Mouse (Mus musculus): ENCODE results near the gene Bcap31. TPM values are rescaled to one million over a fixed set of nuclear protein-coding genes. Genes with fewer than 3 reads are reported as not detected.
"Not testable (repeated sequence)": the region's sequence is repeated elsewhere in the genome, so short reads cannot be mapped to it uniquely, and the experiment has no call there.

Gene Bcap31
- polyA plus RNA-seq (2016; fragmentation: Nextera tagmentation; extraction: Ambion mirVana), result 105 and 117 TPM in 2 replicates

DNA sequence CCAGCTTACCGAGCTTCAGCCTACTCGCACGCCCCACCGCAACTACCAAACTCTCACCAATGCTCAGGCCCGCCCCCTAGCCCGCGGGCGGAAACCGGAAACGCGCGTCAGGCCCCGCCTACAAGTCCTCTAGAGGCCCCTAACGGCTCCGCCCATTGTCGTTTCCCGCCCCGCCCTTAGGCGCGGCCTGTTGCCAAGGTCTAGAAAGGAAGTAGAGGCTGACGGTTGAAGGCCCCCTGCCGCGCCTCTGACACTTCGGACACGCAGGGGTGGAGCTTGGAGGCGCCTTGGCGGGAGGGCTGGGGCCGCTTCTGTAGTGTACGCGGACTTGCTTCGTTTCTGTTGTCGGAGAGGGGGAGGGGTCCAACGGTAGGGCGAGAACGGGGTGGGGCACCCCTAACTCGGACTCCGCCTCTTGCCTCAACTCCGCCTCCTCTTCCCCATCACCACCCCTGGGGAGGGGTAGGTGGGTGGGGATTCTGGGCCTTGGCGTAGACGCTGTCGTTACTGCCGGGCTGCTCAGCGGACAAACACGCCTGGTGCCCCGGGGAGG lies at the start of gene Bcap31, which contains the start of gene Abcd1:
Gene Bcap31 (minus strand): TSS at position 67 of the 553 bp plus-strand sequence.
Gene Abcd1 (plus strand): TSS at position 489 of the 553 bp plus-strand sequence.
- no peaks in the 10 kb centered on the region; the same call in 1 of the 2 replicates for H3K36me3 ChIP-seq (replicated peaks)
- peak; percentile 92 for ATAC-seq (ENCODE audit: low FRiP score)

DNA sequence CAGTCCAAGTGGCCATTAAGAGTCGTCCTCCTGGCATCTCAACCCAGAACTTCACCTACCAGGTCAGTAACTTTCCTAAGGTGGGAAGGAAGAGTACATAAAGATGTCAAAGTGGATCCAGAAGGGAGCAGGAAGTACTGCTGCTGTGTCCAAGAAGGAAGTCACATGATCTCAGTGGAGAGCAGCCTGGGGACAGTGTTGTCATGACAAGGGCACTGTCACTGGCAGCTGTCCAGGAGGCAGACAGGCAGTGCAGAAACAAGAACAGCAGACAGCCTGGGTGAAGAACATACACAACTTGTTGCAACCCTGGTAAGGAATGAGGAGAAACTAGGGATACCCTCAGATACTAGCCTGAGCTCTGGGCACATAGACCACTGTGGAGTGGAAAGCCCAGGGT lies 49.3 kb upstream of the Bcap31 start:
- H3K27ac ChIP-seq, result no peak overlapping the region
- H3K4me2 ChIP-seq, result no peak overlapping the region
- H3K27me3 ChIP-seq, result no peaks in the 10 kb centered on the region
- no peak for ATAC-seq (ENCODE audit: low FRiP score)
- H3K9ac ChIP-seq, result no peak overlapping the region
- no peak overlapping the region for H3K4me3 ChIP-seq (replicated peaks)
- 57% methylated on average over 1 of the region's 1 CpGs for WGBS
- H3K9me3 ChIP-seq, result no peaks in the 10 kb centered on the region
- no peaks in the 10 kb centered on the region for H3K4me1 ChIP-seq
- no peaks in the 10 kb centered on the region for H3K36me3 ChIP-seq (replicated peaks)

More for the DNA sequence above, at the start of gene Bcap31, which contains the start of gene Abcd1:
- Histone ChIP-seq H3K27ac (peak within 1 kb of the TSS; percentile 82), H3K4me2 (peak within 1 kb of the TSS; percentile 66), H3K9me3 (no peaks in the 10 kb centered on the region), H3K27me3 (no peaks in the 10 kb centered on the region), H3K9ac (peak within 1 kb of the TSS; percentile 54), H3K4me3 (replicated peaks) (peak within 1 kb of the TSS; percentile 52), H3K4me1 (peaks cover 35% of the 10 kb centered on the region)
- WGBS, result 17% methylated on average over 38 of the region's 45 CpGs

DNA sequence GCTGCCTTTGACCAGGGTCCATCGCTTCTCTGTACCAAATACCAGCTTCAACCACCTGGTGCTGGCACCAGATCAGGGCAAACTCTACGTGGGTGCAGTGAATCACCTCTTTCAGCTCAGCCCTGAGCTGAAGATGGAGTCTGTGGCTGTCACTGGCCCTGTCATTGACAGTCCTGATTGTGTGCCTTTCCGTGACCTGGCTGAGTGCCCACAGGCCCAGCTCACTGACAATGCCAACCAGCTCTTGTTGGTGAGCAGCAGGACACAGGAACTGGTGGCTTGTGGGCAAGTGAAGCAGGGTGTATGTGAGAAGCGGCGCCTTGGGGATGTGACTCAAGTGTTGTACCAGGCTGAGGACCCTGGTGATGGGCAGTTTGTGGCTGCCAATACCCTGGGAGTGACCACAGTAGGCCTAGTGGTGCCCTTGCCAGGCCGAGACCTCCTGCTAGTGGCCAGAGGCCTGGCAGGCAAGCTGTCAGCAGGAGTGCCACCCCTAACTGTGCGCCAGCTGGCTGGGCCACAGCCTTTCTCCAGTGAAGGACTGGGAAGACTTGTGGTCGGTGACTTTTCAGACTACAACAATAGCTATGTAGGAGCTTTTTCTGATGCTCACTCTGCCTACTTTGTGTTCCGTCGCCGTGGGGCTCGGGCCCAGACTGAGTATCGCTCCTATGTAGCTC lies 42.8 kb upstream of the Bcap31 start:
- ATAC-seq (ENCODE audit: low FRiP score), result no peak
- H3K4me2 ChIP-seq, result no peak overlapping the region
- H3K27me3 ChIP-seq, result no peaks in the 10 kb centered on the region; the same call in 1 of the 2 replicates
- no peaks in the 10 kb centered on the region for H3K4me1 ChIP-seq
- 83% methylated on average over 13 of the region's 13 CpGs for WGBS
- H3K27ac ChIP-seq, result no peak overlapping the region
- no peaks in the 10 kb centered on the region for H3K36me3 ChIP-seq (replicated peaks)
- H3K9me3 ChIP-seq, result no peaks in the 10 kb centered on the region
- H3K4me3 ChIP-seq (replicated peaks), result no peak overlapping the region
- no peak overlapping the region for H3K9ac ChIP-seq

DNA sequence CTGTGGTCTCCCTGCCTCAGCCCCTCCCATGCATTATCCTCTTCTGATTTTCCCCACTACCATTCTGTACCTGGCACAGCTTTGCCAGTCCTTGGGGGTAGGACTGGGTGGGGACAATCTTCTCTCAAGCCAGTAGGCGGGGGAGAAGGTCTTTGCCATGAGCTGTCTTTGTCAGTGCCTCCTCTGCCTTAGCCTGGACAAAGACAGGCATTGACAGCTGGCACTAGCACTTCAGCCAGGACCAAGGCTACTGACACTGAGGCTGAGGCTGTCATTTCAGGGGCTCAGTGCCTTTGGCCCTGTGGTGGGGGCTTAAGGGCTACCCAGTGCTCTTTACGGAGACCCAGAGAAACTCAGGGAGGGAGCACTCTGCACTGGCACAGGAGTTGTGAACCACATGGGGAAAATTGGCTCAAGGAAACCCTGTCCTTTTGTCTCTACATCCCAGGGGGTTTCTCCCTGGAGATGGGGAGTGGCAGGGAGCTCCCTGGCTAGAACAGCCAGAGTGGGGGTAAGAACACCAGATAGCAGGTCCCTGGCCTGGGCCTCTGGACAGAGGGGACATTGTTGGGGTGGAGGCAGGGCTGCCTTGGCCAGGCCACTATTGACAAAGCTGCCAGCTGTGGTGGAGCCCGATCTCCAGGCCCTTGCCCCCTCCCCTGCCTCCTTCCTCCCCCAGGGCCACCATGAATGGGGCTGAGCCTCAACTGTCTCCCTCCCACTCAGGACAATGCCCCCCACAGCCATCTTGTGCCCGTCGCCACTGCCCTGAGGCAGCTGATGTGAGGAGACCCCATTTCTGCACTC lies 40.6 kb upstream of the Bcap31 start, which contains the start of gene Plxnb3:
Gene Plxnb3 (plus strand): TSS at position 757 of the 807 bp plus-strand sequence.
- Histone ChIP-seq H3K9me3 (no peaks in the 10 kb centered on the region), H3K4me3 (replicated peaks) (no peak within 1 kb of the TSS), H3K27ac (no peak within 1 kb of the TSS), H3K36me3 (replicated peaks) (no peaks in the 10 kb centered on the region), H3K9ac (no peak within 1 kb of the TSS), H3K4me2 (no peak within 1 kb of the TSS), H3K27me3 (no peaks in the 10 kb centered on the region; the same call in 1 of the 2 replicates), H3K4me1 (no peaks in the 10 kb centered on the region)
- no peak for ATAC-seq (ENCODE audit: low FRiP score)
- WGBS, result 61% methylated on average over 5 of the region's 5 CpGs

DNA sequence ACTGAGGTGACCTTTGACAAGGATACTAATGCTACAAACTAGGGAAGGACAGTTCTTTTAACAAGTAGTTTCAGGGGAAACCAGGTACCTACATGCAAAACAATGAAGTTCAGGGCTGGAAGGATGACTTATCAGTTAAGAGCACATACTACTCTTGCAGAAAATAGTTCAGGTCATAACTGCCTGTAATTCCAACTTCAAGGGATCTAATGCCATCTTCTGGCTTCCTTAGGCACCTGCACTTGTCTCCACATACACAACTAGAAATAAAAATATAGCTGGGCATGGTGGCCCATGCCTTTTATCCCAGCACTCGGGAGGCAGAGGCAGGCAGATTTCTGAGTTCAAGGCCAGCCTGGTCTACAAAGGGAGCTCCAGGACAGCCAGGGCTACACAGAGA lies 33.0 kb upstream of the Bcap31 start:
- Histone ChIP-seq H3K27me3 (no peaks in the 10 kb centered on the region), H3K27ac (no peak overlapping the region), H3K4me2 (no peak overlapping the region), H3K9ac (no peak overlapping the region), H3K4me1 (no peaks in the 10 kb centered on the region), H3K4me3 (replicated peaks) (no peak overlapping the region), H3K36me3 (replicated peaks) (no peaks in the 10 kb centered on the region), H3K9me3 (no peaks in the 10 kb centered on the region)
- ATAC-seq (ENCODE audit: low FRiP score), result no peak
- 85% methylated on average over 1 of the region's 1 CpGs for WGBS

DNA sequence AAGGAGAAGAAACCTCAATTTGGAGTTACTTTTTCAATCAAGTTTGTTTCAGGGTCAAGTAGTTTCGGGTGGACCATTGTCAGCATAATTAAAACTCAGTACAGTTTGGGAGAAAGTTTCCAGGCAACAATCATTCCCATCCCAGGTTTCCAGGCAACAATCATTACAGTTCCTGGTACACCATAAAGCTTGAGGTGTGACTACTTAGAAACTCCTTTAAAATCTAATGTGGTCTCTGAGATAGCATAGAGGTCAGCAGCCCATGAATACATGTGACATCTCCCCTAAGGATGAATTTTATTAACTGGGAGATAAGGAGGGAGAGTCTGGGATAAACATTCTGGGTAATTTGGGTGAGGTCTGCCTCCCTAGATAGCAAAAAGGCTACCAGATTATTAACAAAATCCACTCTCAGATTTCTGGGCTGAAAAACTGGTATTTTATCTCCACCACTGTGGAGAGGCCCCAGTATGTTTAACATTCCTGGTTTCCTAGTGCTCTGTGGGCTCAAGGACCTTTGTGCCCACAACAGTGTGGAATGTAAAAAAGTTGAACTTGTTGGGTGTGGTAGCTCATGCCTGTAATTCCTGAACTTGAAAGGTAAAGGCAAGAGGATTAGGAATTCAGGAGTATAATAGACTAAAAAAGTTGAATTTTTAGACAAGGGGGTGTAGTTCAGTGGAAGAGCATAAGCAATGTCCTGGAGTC lies 29.0 kb upstream of the Bcap31 start:
- H3K4me3 ChIP-seq (replicated peaks), result no peak overlapping the region
- 61% methylated on average over 1 of the region's 1 CpGs for WGBS
- no peak overlapping the region for H3K9ac ChIP-seq
- no peak overlapping the region for H3K4me2 ChIP-seq
- H3K27me3 ChIP-seq, result no peaks in the 10 kb centered on the region
- H3K27ac ChIP-seq, result no peak overlapping the region
- no peak for ATAC-seq (ENCODE audit: low FRiP score)
- H3K9me3 ChIP-seq, result no peaks in the 10 kb centered on the region
- no peaks in the 10 kb centered on the region for H3K36me3 ChIP-seq (replicated peaks)
- H3K4me1 ChIP-seq, result no peaks in the 10 kb centered on the region

DNA sequence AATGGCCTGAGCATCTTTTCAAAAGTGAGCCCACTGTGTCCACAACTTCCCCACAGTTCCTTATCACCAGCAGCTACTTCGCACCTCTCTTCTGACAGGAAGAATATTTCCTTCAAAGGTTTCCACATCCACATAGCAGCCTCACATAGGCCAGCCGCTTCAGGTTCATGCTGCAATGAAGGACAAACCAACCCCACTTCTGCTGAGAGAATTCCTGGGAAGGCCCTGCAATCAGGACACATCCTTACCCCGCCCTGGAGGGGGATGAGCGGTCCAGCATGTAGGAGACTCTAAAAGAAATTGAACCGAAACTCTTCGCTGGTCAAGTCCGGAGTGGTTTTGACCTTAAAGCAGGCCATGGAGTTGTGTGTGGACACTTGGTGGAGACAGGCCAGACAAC lies 23.9 kb upstream of the Bcap31 start:
- ATAC-seq (ENCODE audit: low FRiP score); H3K4me2 ChIP-seq; H3K4me1 ChIP-seq; H3K36me3 ChIP-seq (replicated peaks); H3K9ac ChIP-seq; H3K4me3 ChIP-seq (replicated peaks); H3K27me3 ChIP-seq; H3K27ac ChIP-seq; H3K9me3 ChIP-seq: not testable (repeated sequence)
- 96% methylated on average over 7 of the region's 7 CpGs for WGBS

DNA sequence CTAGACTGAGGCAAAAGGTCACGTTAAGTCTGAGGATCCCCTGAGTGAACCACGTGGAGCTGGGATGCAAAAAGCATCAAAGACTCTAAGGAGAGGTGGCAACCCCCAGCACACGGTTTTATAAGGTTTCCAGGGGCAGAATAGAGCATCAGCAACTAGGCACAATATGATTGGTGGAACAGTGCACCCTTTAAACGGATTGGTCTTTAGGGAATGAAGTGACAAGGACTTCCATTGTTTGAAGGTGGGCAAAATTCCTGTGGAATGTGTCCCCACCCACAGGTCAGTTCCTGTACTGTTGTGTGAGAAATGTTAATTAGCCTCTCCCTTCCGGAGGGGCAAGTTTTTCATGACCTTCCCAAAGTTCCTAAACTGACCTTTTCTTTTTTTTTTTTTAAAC lies 23.2 kb upstream of the Bcap31 start:
- no peaks in the 10 kb centered on the region for H3K9me3 ChIP-seq
- no peaks in the 10 kb centered on the region for H3K36me3 ChIP-seq (replicated peaks)
- no peak for ATAC-seq (ENCODE audit: low FRiP score)
- no peak overlapping the region for H3K9ac ChIP-seq
- H3K4me1 ChIP-seq, result no peaks in the 10 kb centered on the region
- no peak overlapping the region for H3K27ac ChIP-seq
- H3K4me3 ChIP-seq (replicated peaks), result no peak overlapping the region
- no peaks in the 10 kb centered on the region for H3K27me3 ChIP-seq
- 68% methylated on average over 5 of the region's 5 CpGs for WGBS
- H3K4me2 ChIP-seq, result no peak overlapping the region

DNA sequence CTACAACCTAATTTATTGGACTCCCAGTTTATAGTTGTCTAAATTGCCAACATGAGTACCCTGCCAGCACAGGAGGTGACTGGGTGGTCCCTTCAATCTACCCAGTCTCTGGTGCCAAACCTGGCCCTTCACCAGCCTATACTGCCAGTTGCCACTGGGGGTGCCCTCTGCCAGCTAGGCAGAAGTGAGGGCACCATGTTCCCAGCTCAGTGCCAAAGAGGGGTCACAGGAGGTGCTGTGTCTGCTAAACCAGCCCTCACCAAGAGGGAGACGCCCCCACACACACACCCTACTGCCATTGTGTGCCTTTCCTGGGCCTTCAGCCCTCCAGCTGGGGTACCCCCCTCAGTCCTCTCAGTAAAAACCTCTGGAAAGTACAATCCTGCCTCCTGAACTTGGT lies 22.2 kb upstream of the Bcap31 start:
- Histone ChIP-seq H3K9ac (no peak overlapping the region), H3K4me2 (no peak overlapping the region), H3K4me1 (no peaks in the 10 kb centered on the region), H3K27me3 (no peaks in the 10 kb centered on the region), H3K9me3 (no peaks in the 10 kb centered on the region), H3K27ac (no peak overlapping the region), H3K4me3 (replicated peaks) (no peak overlapping the region), H3K36me3 (replicated peaks) (no peaks in the 10 kb centered on the region)
- 56% methylated on average over 1 of the region's 1 CpGs for WGBS
- ATAC-seq (ENCODE audit: low FRiP score), result no peak

DNA sequence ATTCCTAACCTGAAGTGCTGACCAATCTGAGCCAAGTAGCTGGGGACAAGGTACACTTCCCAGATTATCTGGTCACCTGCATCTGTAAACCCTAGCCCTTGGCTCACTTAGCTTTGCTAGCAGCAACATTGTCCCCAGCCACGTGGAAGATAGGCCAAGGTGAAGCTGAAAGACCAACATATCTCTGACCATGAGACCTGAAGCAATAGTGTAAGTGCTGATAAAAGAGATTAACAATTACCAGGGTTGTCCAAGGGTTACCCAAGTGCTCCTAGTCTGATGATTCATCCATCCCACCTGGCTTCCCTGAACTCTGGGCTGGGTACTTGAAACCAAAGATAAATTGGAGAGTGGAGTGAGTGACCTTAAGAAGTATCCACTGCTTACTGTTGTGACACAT lies 14.9 kb upstream of the Bcap31 start:
- Histone ChIP-seq H3K9me3 (no peaks in the 10 kb centered on the region), H3K4me2 (no peak overlapping the region), H3K36me3 (replicated peaks) (no peaks in the 10 kb centered on the region), H3K27me3 (no peaks in the 10 kb centered on the region), H3K9ac (no peak overlapping the region), H3K4me3 (replicated peaks) (no peak overlapping the region), H3K27ac (no peak overlapping the region), H3K4me1 (no peaks in the 10 kb centered on the region)
- no peak for ATAC-seq (ENCODE audit: low FRiP score)
- 53% methylated on average over 1 of the region's 1 CpGs for WGBS

DNA sequence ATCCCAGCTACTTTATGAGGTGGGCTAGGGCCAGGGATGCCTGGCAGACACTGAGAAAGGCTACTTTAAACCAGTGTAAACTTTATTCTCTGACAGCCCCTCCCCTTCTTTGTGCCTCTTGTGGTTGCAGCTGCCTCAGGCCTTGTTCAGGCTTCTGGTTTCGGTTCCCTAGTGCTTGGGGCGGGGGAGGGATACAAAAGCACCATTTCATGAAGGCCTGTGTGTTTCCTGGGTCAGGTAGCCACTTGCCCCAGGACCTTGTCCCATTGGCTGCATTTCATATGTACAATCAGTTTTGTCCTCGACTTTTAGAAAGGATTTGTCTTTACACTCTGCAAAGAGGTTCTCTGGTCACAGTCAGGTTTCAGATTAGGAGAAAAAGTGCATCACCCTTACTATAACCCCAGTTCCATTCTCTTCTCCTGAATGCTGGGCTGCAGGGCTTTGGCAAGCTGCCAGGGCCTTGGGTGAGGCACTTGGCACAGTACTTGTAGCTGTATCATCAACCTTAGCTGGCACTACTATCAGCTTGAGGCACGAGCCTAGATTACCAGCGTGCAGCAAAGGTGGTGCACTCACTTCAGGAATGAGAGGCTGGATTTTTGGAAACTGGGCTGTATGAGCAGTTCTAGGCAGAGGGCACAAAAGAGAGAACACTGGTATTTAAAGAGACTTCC lies 2.8 kb upstream of the Bcap31 start:
- H3K4me2 ChIP-seq, result peak overlapping the region; percentile 66
- peak overlapping the region; percentile 4; the same call in 1 of the 2 replicates for H3K9ac ChIP-seq
- H3K27me3 ChIP-seq, result no peaks in the 10 kb centered on the region
- no peaks in the 10 kb centered on the region for H3K36me3 ChIP-seq (replicated peaks)
- no peaks in the 10 kb centered on the region for H3K9me3 ChIP-seq
- no peak overlapping the region for H3K4me3 ChIP-seq (replicated peaks)
- ATAC-seq (ENCODE audit: low FRiP score), result no peak
- 39% methylated on average over 5 of the region's 5 CpGs for WGBS
- H3K27ac ChIP-seq, result peak overlapping the region; percentile 36; the same call in 1 of the 2 replicates
- H3K4me1 ChIP-seq, result peaks cover 35% of the 10 kb centered on the region

Measured in forebrain, embryonic 12.5 days (tissue).